Mouse (Mus musculus): Measurements from ENCODE around the gene Mafk.

Gene Mafk

DNA sequence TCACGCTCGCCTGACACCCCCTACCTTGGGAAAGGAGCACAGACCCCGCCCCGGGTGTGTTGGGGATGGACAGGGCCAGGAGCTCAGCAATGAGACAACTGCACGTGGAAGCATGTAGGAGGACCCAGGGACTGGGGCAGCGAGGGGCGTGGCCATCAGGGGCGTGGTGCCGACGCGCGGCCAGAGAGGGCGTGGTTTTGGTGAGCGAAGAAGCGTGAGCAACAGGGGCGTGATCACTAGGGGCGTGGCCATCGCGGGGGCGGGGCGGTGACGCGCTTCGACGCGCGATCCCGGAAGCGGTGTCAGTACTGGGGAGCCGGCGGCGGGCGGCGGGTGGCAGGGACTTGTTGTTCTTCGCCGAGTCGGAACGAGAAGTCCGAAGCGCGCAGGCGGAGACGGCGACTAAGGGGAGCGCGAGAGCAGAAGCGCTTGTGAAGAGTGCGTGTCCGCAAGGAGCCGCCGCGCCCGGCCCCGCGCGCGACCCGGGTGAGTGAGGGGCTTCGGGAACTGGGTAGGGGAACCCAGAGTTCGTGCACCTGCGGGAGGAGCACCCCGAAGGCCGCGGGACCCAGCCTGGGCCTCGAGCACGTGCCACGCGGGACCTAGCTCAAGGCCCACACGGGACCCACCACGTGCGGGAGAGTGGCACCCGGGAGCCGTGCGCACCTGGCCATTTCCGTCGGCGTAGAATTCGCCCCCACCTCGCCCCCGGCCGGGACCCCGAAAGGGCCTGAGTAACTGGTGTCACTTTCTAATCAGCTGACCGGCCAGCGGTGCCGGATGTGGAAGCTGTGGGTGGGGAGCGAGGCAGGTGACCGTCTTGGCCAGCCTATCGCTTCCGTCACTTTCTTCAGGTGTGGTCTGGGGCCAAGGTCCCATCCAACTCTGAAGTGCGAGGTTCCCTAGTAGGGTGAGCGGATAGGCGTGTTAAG lies at the start of gene Mafk:
TSS of gene Mafk (plus strand) at position 287 of the 932 bp plus-strand sequence.
- WGBS = under 1% methylated on average over 92 of the region's 92 CpGs

DNA sequence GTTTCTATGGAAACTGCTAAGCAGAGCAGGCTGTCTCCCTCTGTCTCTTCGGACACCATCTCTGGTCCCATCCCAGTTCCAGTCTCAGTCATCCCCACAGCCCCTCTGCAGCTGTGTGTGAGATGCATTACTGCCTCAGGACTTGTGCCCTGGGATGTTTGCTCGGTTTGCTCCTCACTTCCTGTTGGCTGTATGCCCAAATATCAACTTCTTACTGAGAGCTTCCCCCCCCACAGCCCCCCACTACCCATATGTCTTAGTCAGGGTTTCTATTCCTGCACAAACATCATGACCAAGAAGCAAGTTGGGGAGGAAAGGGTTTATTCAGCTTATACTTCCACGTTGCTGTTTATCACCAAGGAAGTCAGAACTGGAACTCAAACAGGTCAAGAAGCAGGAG lies 48.7 kb upstream of the Mafk start:
- 55% methylated on average over 3 of the region's 3 CpGs for WGBS

DNA sequence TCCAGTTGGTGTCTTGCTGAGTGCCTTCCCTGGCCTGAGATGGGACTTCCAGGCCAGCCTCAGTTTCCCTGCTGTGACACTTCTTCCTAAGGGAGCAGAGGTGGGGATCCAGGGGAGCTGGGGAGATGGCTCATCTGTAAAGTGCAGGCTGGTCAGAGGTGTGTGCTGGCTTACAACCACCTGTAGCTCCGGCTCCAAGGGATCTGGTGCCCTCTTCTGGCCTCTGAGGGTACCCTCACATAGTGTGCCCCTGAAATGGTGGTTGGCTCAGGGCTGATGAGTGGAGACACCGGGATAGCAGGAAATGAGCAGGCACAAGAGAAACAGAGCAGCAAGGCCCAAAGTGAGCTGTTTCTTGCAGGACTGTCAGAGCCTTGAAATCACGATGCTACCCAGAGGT lies 45.5 kb upstream of the Mafk start:
- 8% methylated on average over 3 of the region's 3 CpGs for WGBS

DNA sequence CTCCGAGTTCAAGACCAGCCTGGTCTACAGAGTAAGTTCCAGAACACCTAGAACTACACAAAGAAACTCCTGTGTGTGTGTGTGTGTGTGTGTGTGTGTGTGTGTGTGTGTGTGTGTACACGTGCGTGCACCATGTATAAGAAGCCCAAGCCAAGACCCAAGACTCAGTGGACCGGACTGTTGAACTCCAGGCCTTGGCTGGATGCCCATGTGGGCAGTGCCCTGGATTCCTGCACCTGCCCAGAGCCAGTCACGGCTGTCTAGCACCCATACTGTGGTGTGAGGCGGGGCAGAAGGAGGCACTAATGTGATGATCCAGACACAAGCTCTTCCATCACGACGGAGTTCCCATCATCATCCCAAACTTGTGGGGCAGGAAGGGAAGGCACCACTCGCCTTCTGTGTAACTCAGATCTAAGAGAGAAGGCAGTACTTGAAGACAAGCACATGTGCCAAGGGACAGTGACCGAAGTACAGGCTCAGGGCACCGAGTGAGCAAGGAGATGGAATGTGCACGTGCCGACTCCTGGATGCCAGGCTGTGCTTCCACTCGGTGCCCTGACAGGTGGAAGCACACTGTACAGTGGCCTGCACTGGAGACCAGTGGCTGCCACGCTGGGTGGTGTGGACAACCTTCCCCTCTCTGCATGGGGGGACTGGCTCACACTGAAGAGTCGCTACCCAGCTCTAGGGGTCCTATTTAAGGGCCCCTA lies 41.7 kb upstream of the Mafk start:
- WGBS = 81% methylated on average over 16 of the region's 16 CpGs

DNA sequence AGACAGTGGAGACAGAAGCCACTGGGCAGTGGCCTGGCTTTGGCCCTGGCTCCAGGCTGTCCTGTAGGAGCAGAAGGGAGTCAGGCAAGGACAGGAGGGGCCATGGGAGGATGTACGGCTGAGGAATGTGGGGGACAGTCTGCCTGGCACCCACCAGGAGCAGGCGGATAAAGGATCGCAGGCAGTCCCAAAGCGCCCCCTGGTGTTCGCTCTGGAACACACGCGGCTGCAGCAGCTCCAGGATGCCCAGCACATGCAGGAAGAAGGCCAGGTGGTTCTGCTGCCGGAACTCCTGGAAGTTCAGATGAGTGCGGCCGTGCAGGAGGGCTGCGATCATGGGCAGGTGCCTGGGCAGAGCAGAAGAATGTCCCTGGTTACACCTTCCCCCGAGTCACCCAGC lies 36.6 kb upstream of the Mafk start:
- WGBS = 27% methylated on average over 12 of the region's 12 CpGs

DNA sequence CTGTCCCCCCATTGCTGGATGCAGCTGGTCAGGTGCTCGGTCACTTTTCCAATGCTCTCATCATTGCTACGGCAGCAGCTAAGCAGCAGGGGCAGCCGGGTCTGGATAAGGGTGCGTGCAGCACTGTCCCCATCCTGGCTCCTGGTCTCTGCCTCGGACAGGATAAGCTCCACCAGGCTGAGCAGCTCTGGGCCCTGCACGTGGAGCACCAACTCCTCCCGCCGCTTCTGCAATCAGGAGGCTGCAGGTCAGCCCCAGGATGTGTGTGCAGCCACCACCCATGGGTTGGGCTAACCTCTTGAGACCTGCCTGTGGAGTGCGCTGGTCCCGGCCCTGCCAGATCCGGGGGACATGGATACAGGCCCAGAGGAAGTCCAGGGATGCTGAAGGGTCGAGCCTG lies 35.2 kb upstream of the Mafk start:
- 90% methylated on average over 12 of the region's 12 CpGs for WGBS

DNA sequence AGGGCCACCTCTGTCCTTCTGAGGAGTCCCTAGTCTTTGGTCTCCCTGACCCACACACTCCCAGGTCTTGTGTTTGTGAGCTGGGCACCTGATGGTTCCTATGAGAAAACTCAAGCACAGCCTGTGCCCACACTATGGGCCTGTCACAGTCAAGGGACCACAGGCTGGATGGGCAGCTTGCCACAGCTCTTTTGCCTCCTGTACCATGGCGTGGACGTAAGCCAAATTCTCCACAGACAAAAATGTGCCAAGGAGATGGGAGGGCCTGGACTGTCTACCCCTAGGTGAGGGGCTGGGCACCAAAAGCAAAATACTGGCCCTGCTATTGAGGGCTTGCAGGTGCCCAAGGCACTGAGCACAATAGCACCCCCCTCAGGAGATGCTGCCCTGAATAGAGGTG lies 34.7 kb upstream of the Mafk start:
- 76% methylated on average over 2 of the region's 2 CpGs for WGBS

DNA sequence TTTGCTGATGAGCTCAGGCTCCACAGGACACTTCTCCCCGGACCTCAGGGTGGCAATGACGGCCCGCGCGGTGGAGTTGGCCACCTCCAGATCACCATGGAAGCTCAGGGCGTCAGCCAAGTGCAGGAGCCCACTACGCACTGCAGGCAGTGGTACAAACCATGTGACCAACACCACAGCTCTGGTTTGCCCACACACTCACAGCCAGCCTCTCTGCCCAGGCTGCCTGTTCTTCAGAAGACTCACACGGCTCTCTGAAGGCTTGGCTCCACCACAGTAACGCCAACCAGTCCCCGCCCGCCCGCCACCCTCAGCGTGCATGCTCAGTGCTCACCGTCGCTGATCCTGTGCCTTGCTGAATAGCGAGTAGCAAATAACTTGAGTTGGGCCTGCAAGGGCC lies 33.2 kb upstream of the Mafk start:
- WGBS = 48% methylated on average over 16 of the region's 16 CpGs

DNA sequence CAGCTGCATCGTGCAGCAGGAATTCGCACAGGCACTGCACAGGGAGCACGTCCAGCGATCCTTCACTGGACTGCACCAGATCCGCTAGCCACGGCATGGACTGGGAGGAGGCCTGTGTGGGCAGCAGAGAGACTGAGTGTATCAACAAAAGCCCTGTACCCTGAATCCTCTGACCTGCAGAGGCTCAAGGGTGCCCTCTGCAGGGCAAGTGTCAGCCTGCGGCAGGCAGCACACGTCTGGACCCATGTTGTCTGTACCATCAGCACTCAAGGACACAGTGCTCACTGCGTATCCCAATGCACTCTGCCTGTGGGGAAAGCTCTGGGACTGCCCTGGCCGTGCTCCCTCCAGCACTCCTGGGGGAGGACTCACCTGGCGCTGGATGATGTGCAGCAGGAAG lies 27.0 kb upstream of the Mafk start:
- whole genome bisulfite sequencing = 73% methylated on average over 11 of the region's 11 CpGs

DNA sequence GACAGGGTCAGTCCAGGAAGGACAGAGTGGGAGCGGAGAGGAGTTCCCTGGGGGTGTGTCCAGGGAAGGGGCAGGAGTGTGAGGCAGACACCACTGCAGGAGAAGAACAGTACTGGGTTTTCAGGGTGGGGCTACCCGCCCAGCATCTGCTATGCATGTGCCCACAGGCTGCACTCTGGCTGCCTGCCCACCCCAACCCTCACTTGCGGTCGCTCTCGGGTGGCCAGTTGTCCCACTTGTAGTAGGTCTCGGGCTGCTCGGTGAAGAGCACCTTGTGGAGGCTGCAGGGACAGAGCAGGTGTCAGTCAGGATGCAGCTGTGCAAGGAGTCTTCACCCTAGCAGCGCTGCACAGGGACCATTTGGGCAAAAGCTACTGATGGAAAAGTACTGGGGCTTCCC lies 23.1 kb upstream of the Mafk start:
- 86% methylated on average over 8 of the region's 8 CpGs for WGBS

DNA sequence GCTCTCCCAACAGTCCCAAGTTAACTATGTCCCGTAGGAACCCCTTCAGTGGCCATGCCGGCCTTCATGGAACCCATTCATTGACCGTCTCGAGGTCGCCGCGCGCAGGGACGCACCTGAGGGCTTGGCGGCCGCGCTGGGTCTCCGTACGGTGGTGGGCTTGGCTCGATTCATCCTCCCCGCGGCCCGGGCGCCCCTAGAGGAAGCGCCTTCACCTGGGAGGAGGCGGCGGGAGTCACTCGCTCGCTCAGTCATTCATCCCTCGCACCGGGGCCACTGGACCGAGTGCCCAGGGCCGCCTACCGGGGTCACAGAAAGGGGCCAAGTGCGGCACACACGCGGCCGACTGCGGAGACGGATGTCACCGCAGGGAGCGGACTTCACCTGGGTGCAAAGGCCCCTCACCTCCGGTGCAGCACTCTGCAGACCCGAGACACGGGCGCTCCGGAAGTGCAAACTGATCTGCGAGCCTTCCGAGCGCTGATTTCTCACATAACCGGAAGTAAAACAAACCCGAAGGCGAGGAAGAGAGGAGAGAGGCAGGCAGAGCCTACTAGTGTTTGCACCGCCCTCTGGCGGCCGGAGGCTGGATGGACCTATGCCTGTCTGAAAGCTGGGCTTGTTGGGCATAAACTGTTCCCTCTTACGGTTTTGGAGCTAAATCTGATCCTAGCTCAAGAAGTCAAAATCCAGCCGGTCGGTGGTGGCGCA lies 15.9 kb upstream of the Mafk start, which contains the start of gene Ints1:
TSS of gene Ints1 (minus strand) at position 459 of the 711 bp plus-strand sequence.
- under 1% methylated on average over 55 of the region's 55 CpGs for WGBS

DNA sequence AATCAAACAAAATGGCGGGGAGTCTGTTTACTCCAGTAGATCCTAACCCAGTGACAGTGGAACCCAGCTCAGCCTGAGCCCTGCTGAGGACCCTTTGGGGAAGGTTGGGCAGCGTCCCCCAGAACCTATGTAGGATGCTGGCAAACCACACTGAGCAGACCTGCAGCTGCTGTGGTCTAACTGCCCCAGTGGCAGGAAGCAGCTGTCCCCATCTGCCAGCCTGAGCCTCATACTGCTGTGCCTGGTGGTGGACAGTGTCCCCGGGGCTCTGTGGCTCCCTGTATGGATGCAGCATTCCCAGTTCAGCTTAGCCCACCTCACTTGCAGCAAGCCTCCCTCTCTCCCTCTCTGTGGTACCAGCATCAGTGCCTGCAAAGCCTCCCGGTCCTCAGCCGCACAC lies 14.3 kb upstream of the Mafk start:
- WGBS = 74% methylated on average over 5 of the region's 5 CpGs

DNA sequence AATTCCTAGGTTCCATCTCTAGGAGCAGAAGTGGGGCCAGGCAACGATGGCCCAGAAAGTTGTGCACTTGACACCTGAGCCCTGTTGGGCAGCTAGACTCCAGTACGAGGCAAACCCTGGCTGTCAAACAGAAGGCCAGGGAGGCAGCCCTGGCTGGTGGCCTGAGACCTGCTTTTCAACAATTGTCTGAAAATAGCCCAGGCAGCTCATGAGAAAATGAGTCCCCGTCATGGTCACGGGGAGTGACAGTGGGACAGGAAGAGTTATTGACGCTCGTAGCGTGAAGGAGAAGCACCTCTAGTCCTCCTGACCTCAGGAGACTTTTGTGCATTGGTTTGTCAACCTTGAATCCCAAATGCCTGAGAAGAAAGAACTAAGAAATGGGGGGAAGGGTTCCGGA lies 9.9 kb upstream of the Mafk start:
- 79% methylated on average over 8 of the region's 8 CpGs for WGBS

DNA sequence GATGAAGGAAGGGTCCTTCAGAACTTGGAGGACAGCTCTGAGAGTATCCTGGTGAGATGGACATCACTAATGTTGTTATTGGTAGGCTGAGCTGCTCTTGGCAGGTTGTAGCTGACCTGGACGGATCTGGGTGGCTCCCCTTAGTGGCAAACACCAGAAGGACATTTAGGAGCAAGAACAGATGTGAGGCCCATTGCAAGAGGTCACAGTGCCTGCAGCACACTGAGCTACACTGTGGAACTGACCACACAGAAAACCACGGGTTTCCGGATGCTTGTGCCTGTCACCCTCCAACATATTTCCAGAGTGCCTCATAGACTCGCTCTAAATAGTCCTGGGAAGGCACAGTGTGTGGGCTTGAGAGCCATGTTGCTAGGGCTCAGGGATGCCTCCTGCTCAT lies 1.8 kb upstream of the Mafk start:
- WGBS = 50% methylated on average over 4 of the region's 4 CpGs

DNA sequence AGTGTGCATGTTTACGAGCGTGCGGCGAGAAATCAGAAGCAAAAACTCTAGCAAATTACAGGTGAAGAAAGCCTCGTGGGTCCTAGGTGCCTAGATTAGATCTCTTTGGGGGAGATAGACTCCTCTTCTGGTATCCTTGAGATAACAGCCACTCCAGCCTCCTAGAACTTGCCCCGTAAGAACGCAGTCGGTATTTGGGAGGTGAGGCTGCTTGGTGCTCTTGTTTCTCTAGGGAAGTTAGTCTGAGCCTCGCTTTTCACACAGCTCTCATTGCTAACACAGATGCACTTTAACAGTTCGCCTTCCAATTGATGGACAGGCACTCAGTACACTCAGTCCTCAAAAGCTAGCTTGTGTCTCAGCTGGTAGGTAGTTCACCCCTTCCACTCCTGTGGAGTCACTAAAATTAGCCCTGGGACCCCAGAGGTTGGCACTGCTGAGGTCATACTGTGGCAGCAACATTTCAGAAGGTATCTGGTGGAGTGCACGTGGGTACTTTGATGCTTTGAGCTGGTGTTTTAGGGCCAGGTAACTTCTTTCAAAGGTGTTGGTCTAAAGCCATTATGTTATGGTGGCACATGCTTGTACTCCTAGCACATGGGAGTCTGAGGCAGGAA lies 954 bp downstream of the Mafk start:
- 13% methylated on average over 11 of the region's 11 CpGs for WGBS

DNA sequence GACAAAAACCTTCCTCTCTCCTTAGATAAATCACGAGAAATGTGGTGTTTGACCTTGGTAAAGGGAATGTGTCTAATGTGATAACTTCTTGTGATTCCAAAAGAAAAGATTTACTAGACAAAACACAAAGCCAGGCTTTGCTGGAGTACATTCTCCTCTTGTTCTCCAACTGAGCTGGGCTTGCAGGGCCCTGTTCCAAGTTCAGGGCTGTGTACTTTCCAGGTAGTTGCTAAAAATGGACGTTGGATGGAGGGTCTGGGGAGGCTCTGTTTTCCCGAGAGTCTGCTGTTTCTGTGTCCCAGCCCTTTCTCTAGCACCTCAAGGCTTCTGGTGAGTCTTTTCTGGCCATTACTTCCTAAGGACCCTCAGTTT lies 1.6 kb downstream of the Mafk start:
- 53% methylated on average over 3 of the region's 3 CpGs for WGBS

DNA sequence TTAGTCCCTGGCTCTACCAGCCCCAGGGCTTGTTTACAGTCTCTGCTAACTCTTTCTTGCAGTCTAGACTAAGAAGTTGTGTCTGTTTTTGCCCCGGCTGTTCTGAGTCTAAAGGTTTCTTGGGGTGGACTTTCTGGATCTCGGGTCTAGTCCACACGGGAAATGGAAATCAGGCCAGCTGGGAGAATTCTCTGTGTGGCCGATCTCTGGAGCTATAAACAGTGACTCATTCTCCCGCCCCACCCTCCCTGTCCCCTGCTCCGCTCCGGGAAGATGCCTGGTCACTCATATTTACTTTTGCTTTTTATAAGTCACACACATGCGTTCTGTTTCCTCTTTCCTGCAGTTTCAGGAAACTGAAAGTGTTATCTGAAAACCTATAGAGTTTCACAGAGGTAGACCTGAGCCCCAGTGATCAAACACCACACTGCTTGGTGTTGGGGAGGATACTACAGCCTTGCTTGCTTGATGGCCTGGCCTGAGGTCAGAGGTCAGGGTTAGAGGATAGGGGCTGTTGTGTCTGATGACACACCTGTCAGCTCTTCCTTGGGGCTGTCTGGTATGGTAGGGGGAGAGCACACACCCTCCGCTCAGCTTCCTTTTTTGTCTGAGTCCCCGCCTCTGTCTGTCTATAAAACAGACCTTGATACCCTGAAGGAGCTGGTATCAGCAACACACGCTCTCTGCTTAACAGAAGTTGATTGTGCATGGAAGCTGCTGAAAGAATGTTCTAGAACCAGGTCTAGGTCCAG lies 2.2 kb downstream of the Mafk start:
- WGBS = 49% methylated on average over 11 of the region's 11 CpGs

DNA sequence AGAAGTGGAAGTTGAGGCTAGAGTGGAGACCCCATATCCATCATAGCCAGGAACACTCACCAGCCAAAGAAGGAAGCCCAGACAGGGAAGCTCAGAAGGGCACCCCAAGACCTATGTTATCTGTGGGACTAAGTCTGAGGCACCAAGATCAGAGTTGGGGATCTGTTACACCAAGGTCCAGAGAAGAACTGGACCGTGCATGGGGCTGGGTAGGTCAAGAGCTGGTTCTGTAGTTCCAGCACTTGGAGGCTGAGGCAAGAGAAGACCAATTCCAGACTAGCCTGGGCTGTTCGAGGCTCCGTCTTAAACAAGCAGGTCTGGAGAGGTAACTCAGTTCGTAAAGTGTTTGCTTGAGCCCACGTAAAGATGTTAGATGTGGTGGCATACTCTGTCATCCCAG lies 2.8 kb downstream of the Mafk start:
- 91% methylated on average over 5 of the region's 5 CpGs for WGBS

DNA sequence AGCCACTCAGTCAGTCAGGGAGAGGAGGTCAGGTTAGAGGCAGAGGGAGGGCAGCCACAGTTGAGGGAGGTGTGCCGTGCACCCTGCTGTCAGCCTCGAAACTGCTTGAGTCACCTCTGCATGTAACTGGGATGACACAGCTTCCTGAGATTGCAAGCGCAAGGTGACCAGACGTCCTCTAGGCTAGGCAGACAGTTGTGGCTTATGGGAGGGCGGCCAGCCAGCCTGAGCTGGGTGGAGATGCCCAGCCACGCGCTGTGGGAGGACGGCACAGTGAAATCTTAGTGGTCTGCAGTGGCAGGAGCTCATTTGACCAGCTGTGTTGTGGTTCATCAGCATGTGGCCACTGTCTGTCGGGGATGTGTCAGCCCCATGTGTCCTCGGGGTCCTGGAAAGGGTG lies 3.6 kb downstream of the Mafk start:
- WGBS = 55% methylated on average over 10 of the region's 10 CpGs

DNA sequence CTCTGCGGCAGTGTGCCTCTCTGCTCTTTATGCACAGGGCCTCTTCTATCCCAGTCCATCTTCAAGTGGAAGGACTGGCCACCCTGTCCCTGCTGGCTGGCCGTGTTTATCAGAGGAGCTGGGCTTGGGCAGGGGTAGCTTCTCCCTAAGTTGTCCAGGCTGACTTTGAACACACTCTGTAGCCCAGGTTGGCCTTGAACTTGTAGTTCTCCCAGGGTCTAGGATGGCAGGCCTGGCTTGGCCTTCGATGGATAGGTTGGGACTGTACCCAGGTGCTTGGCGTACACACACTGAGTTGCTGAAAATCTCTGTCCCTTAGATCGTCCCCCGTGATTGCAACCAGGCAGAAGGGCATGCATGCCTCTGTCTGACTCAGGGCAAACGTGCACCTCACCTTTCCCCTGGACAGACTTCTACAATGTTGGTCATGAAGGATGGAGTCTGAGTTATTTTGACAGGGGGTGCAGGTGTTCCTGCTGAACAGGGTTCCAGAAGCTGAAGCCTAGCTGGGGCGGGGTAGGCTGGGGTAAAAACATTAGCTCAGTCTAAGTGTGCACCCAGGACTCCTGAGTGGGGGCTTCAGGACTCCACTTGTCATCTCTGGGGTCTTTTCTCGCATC lies 4.8 kb downstream of the Mafk start:
- WGBS = 80% methylated on average over 9 of the region's 9 CpGs

DNA sequence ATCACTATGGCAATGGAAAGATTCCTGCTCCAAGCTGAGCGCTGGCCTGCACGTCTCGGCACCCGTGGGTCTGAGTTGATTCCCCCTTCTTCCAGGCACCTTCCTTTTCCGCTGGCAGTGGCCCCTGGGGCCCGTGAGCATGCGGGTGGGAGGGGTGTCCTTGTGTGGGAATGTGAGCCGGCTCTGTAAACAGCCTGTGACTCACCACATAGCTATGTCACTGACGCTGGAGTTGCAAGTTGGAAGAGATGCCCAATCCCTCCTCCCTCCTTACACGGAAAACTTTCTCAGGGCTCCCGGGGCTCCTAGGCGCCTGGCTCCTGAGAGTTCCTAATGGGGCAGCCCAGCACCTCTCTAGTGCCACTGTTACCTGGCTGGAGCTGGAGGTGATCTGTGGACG lies 5.6 kb downstream of the Mafk start:
- WGBS = 11% methylated on average over 13 of the region's 13 CpGs

Data from cerebral cortex, adult 2 months (tissue).